Mouse (Mus musculus) stomach, postnatal 0 days (tissue): ENCODE measurements around the gene Rps27l.

ENCODE experiments used
- CTCF ChIP-seq: IDR thresholded peaks from 2 replicates; pipeline ENCODE4 v1.5.1; 2016; ENCODE audit warnings: antibody characterized with exemption, low read depth, mild to moderate bottlenecking, moderate library complexity
- EP300 ChIP-seq: optimal IDR thresholded peaks from 2 replicates; pipeline ENCODE3; 2016; ENCODE audit warnings: antibody characterized with exemption

- no peak for TF ChIP-seq EP300
- TF ChIP-seq CTCF, result peak; percentile 19; the same call in 1 of the 2 replicates
Observed at GRCm38 (mm10) chr9:66978468-66978867, 32.6 kb downstream of the Rps27l start.
